Mouse (Mus musculus) G1E (cell line): ENCODE measurements around the gene Hist1h1b.
"Not testable (repeated sequence)": the region's sequence is repeated elsewhere in the genome, so short reads cannot be mapped to it uniquely, and the experiment has no call there.

Experiments
- CTCF ChIP-seq: IDR thresholded peaks from 2 replicates; pipeline ENCODE4 v1.5.1; 2012; ENCODE audit warnings: low read depth, low read length, inconsistent platforms, mixed read lengths
- GATA1 ChIP-seq: IDR thresholded peaks from 2 replicates; pipeline ENCODE4 v1.6.1; 2012; ENCODE audit warnings: borderline replicate concordance, low read length, inconsistent platforms, mixed read lengths
- GATA2 ChIP-seq: IDR thresholded peaks from 2 replicates; pipeline ENCODE4 v1.6.1; 2012; ENCODE audit warnings: low read depth, low read length, inconsistent platforms, borderline replicate concordance
- POLR2AphosphoS5 ChIP-seq: IDR thresholded peaks from 2 replicates; pipeline ENCODE4 v1.6.1; 2012; ENCODE audit warnings: low read depth, low read length, inconsistent platforms; ENCODE audit not compliant: insufficient replicate concordance
- TAL1 ChIP-seq: conservative IDR thresholded peaks from 2 replicates; pipeline ENCODE4 v1.6.1; 2012; ENCODE audit warnings: low read depth, low read length, inconsistent platforms, mixed read lengths

DNA sequence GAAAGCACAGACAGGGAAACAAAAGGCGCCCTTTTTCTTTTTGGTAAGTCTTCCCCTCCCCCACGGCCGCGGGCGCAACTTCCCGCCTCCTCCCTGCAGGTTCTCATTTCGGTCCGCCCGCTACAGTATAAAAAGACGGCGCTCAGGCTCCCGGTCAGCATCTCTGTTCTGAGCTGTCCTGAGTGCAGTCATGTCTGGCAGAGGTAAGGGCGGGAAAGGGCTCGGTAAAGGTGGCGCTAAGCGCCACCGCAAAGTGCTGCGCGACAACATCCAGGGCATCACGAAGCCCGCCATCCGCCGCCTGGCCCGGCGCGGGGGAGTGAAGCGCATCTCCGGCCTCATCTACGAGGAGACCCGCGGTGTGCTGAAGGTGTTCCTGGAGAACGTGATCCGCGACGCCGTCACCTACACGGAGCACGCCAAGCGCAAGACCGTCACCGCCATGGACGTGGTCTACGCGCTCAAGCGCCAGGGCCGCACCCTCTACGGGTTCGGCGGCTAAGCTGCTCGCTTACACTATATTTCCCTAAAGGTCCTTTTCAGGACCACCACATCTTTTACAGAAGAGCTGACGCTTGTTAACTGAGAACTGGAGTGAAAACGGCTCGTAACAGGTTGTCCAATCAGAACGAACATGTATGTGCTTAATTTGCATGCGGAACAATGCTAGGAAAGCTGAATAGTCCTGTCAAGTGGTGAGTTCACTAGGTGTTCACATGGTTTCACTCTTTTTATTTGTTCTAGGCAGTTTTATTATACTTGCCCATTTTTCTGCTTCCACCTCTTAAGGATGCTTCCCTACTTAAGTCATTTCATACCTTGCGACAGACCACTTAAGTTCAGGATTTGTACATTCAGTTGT, 45.3 kb downstream of the Hist1h1b start, which contains the start of gene Hist1h4j:
- TF ChIP-seq CTCF, GATA1, POLR2AphosphoS5, TAL1, GATA2: not testable (repeated sequence)
